Mouse (Mus musculus): ENCODE measurements around the gene Nsun2. TPM values are rescaled to one million over a fixed set of nuclear protein-coding genes. Genes with fewer than 3 reads are reported as not detected.

Gene Nsun2
- total and polyA plus RNA-seq, 2 experiments from 2014 or later = 21.8 to 34.2 TPM

DNA sequence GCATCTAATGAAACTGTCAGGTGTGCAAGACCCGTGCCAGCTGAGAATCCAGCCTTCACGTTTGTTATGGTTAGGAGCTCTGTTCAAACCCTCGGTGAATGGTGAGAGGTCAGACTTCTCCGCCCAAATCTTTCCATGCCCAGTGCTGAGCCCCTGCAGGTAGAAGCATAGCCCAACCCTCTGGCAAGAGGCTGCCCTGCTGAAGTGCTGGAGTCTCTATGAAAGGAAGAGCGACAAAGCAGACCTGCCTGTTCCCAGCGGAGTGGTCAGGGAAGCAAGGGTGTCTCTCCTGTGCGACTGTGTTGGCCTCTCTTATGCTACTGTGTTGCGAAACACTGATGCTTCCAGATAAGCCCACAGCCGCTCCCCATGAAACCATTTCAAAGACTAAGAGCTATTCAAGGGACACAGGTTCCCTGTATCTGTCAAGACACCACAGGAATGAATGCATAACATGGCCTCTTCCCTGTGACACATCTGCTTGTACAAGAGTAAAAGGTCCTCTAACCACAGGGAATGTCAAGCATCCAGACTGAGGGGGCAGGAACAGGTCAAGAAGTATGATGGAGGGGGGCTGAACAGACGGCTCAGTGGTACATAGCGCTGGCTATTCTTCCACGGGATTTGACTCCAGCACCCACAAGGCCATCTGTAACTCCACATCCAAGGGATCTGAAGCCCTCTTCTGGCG is 44.8 kb upstream of the Nsun2 start:
- Histone ChIP-seq H3K4me1 (ENCODE audit: control insufficient read depth, insufficient read depth) (peaks cover 7% of the 10 kb centered on the region; the same call in 1 of the 2 replicates), H3K4me2 (ENCODE audit: low read depth, low read length) (no peak overlapping the region), H3K9me3 (replicated peaks; ENCODE audit: control insufficient read depth, low read length) (no peaks in the 10 kb centered on the region), H3K4me3 (ENCODE audit: low read depth, low read length) (no peak overlapping the region), H3K36me3 (replicated peaks; ENCODE audit: control insufficient read depth, insufficient read depth, low read length) (no peaks in the 10 kb centered on the region), H3K27me3 (ENCODE audit: control insufficient read depth, insufficient read depth, low read length) (peaks cover 21% of the 10 kb centered on the region; the same call in 1 of the 2 replicates), H3K9ac (replicated peaks; ENCODE audit: low read depth, low read length) (no peak overlapping the region), H3K27ac (ENCODE audit: low read depth) (no peak overlapping the region)
- TF ChIP-seq EP300 (IDR thresholded peaks at IDR 0.05; ENCODE audit: low read depth) (no peak), CTCF (IDR thresholded peaks at IDR 0.05; ENCODE audit: low read depth) (no peak)
- 30% methylated on average over 13 of the region's 13 CpGs for WGBS
- ATAC-seq (ENCODE audit: insufficient read depth, low read depth) (no peak), DNase-seq (ENCODE audit: low spot score) (no peak)

DNA sequence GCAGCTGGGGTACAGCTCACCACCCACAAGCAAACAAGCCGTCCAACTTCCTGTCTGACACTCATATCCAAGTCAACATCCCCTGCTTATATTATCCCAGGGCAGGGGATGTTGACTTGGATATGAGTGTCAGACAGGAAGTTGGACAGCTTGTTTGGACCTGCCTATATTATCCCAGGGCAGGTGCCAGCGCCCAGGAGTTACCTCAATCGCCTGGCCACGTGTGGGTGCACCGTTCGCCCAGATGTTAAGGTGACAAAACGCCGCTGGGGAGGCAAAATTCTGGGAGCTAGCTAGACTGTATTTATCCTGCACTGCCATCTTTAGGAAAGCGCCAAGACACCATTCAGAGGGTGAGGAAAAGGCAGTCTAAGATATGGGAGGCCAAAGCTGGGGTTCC is 43.8 kb upstream of the Nsun2 start:
- TF ChIP-seq EP300 (IDR thresholded peaks at IDR 0.05; ENCODE audit: low read depth) (no peak), CTCF (IDR thresholded peaks at IDR 0.05; ENCODE audit: low read depth) (no peak)
- Histone ChIP-seq H3K9ac (replicated peaks; ENCODE audit: low read depth, low read length) (no peak overlapping the region), H3K36me3 (replicated peaks; ENCODE audit: control insufficient read depth, insufficient read depth, low read length) (no peaks in the 10 kb centered on the region), H3K4me3 (ENCODE audit: low read depth, low read length) (no peak overlapping the region), H3K27me3 (ENCODE audit: control insufficient read depth, insufficient read depth, low read length) (peaks cover 21% of the 10 kb centered on the region; the same call in 1 of the 2 replicates), H3K4me2 (ENCODE audit: low read depth, low read length) (no peak overlapping the region), H3K27ac (ENCODE audit: low read depth) (no peak overlapping the region), H3K9me3 (replicated peaks; ENCODE audit: control insufficient read depth, low read length) (no peaks in the 10 kb centered on the region), H3K4me1 (ENCODE audit: control insufficient read depth, insufficient read depth) (peaks cover 7% of the 10 kb centered on the region; the same call in 1 of the 2 replicates)
- 69% methylated on average over 9 of the region's 9 CpGs for WGBS
- ATAC-seq (ENCODE audit: insufficient read depth, low read depth) (no peak), DNase-seq (ENCODE audit: low spot score) (no peak)

DNA sequence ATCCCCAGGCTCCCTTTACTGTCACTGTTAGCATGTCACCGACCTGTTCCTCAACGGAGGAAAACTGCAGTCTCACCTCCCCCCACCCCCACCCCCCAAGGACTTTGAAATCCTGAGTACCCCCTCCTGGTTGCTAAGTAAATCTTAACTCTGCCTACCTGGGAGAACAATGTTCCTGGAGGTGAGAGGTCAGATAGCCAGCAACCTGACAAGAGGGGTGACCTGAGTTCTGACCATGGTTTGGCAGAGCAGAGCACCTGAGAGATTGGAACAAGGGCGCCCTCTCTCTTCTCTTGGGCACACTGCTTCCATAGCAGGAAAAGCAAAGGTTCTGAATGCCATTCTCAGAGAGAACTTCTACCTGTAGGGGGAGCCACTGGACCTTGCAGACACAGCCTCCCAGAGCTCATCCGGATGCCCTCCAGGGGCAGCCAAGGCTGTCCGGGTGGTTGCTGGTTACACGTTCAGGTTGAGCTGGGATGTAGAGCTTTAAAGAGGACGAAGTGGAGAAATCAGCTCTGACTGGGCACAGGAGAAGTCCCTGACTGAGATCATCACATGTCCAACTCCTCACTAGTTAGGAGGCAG is 40.6 kb upstream of the Nsun2 start:
- H3K4me1 ChIP-seq (ENCODE audit: control insufficient read depth, insufficient read depth) = peaks cover 2% of the 10 kb centered on the region; the same call in 1 of the 2 replicates
- H3K4me2 ChIP-seq (ENCODE audit: low read depth, low read length) = no peak overlapping the region
- H3K9ac ChIP-seq (replicated peaks; ENCODE audit: low read depth, low read length) = no peak overlapping the region
- no peak overlapping the region for H3K27ac ChIP-seq (ENCODE audit: low read depth)
- TF ChIP-seq CTCF (IDR thresholded peaks at IDR 0.05; ENCODE audit: low read depth) (peak; percentile 92), EP300 (IDR thresholded peaks at IDR 0.05; ENCODE audit: low read depth) (no peak)
- H3K9me3 ChIP-seq (replicated peaks; ENCODE audit: control insufficient read depth, low read length) = no peaks in the 10 kb centered on the region
- ATAC-seq (ENCODE audit: insufficient read depth, low read depth) (peak; percentile 62), DNase-seq (ENCODE audit: low spot score) (peak; percentile 65)
- 22% methylated on average over 7 of the region's 7 CpGs for WGBS
- H3K27me3 ChIP-seq (ENCODE audit: control insufficient read depth, insufficient read depth, low read length) = peaks cover 9% of the 10 kb centered on the region; the same call in 1 of the 2 replicates
- H3K4me3 ChIP-seq (ENCODE audit: low read depth, low read length) = no peak overlapping the region
- H3K36me3 ChIP-seq (replicated peaks; ENCODE audit: control insufficient read depth, insufficient read depth, low read length) = peaks cover 14% of the 10 kb centered on the region

DNA sequence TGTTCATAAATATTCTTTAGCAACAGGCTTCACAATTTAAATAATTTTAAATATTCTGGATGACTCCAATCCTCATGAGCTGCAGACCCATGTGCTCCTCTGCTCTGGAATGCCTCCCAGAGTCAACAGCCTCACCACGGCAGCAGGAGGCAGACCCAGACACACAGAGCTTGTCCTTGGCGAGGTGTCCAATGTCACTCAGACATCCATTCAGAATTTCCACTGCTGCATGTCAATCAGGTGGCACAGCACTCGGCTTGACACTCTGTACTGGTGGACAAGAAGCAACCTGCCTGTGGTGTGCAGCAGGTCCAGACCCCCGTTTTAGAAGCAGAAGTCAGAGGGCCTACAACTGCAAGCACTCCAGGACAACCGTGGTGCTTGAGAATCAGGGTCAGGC is 35.3 kb upstream of the Nsun2 start:
- H3K27me3 ChIP-seq (ENCODE audit: control insufficient read depth, insufficient read depth, low read length) = no peaks in the 10 kb centered on the region
- H3K9me3 ChIP-seq (replicated peaks; ENCODE audit: control insufficient read depth, low read length) = no peaks in the 10 kb centered on the region
- H3K36me3 ChIP-seq (replicated peaks; ENCODE audit: control insufficient read depth, insufficient read depth, low read length) = peaks cover 65% of the 10 kb centered on the region
- H3K4me3 ChIP-seq (ENCODE audit: low read depth, low read length) = no peak overlapping the region
- WGBS = 40% methylated on average over 5 of the region's 5 CpGs
- TF ChIP-seq CTCF (IDR thresholded peaks at IDR 0.05; ENCODE audit: low read depth) = 0 out of 2 replicates have a peak, but pooled peaks have one; percentile 12
- no peak for TF ChIP-seq EP300 (IDR thresholded peaks at IDR 0.05; ENCODE audit: low read depth)
- ATAC-seq (ENCODE audit: insufficient read depth, low read depth) (peak; percentile 84), DNase-seq (ENCODE audit: low spot score) (peak; percentile 53)
- no peak overlapping the region for H3K9ac ChIP-seq (replicated peaks; ENCODE audit: low read depth, low read length)
- H3K4me1 ChIP-seq (ENCODE audit: control insufficient read depth, insufficient read depth) = no peaks in the 10 kb centered on the region
- peak overlapping the region; percentile 70 for H3K27ac ChIP-seq (ENCODE audit: low read depth)
- no peak overlapping the region for H3K4me2 ChIP-seq (ENCODE audit: low read depth, low read length)

DNA sequence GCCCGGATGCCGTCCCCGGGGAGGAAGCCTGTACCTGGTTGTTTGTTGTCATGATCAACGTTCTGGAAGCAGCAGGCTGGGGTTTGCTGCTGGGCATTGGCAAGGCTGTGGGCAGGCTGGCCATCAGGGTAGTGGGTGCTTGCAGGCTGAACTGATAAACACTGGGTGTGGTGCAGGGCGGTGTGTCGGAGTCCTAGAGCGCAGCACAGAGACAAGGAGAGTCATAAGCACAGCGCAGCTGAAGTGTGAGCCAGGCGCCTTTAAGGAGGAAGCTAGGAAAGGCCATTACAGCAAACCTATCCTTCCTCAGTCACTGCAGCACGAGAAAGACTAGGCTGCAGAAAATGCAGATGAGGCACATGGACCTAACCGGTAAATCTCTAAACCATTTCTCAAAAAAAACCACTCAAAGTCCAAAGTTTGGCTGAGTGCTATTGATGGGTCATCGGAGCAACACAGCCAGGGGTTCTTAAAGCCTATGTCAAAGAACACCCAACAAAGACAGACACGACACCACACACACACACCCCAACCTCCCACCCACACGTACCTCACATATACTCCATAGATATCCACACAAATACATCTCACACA is 31.3 kb upstream of the Nsun2 start:
- Histone ChIP-seq H3K9ac (replicated peaks; ENCODE audit: low read depth, low read length) (no peak overlapping the region), H3K27ac (ENCODE audit: low read depth) (no peak overlapping the region)
- WGBS = 89% methylated on average over 14 of the region's 14 CpGs

More for the DNA sequence above, 31.3 kb upstream of the Nsun2 start:
- H3K27me3 ChIP-seq (ENCODE audit: control insufficient read depth, insufficient read depth, low read length) = no peaks in the 10 kb centered on the region
- no peak for ATAC-seq (ENCODE audit: insufficient read depth, low read depth)
- no peak for DNase-seq (ENCODE audit: low spot score)
- H3K36me3 ChIP-seq (replicated peaks; ENCODE audit: control insufficient read depth, insufficient read depth, low read length) = peaks cover 89% of the 10 kb centered on the region
- no peak overlapping the region for H3K4me3 ChIP-seq (ENCODE audit: low read depth, low read length)
- H3K4me1 ChIP-seq (ENCODE audit: control insufficient read depth, insufficient read depth) = no peaks in the 10 kb centered on the region
- no peaks in the 10 kb centered on the region for H3K9me3 ChIP-seq (replicated peaks; ENCODE audit: control insufficient read depth, low read length)
- TF ChIP-seq CTCF (IDR thresholded peaks at IDR 0.05; ENCODE audit: low read depth) = no peak
- no peak for TF ChIP-seq EP300 (IDR thresholded peaks at IDR 0.05; ENCODE audit: low read depth)
- H3K4me2 ChIP-seq (ENCODE audit: low read depth, low read length) = no peak overlapping the region
